Mouse (Mus musculus) left cerebral cortex, adult 18-20 months (tissue): ENCODE measurements around the gene Wnk2. TPM values are rescaled to one million over a fixed set of nuclear protein-coding genes. Genes with fewer than 3 reads are reported as not detected.

Experiments used
- DNase-seq, 2 experiments: peaks; one replicate each; pipeline ENCODE4 v3.0.0; 2021 to 2022; ENCODE audit warnings: low spot score in 2 of 2, mixed read lengths in 1 of 2
- total RNA-seq, 2 experiments: library from RNA; stranded (reverse); gene quantifications; 2 replicates each; pipeline ENCODE4 v1.2.3; 2021

The Wnk2 gene
- total RNA-seq, 2 experiments from 2014 or later = 117 to 130 TPM

DNA sequence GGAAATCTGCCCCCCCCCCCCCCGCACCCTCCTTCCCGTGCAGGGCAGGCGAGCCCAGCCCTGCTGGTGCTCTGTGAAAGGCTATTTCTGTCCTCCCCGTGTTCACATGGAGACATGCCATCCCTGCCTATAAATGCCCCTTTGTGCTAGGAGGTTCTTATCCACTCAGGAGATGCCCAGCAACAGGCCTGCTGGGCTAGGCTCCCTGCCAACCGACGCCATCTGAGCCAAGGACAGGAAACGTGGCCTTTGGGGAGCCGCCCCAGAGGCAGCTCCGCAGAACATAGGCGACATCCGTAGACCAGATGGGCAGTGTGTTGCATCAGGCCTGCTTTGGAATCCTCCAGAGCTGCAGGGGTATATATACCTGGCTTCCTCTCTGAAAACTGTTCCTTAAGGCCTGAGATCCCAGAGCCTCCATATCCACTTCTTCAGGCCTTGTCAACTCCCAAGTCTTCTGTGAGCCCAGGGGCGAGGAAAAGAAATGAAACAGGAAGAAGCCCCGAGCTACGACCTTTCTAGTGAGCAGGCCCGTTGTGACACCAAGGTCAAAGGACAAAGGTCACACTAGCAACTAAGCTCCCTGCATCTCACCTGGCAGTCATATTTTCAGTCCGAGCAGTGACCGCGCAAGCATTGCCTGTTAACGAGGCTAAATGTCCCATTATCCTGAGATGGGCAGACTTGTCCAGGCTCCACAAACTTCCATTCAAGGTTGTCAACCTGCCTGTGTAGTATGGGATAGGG, 31.2 kb upstream of the Wnk2 start:
- DNase-seq = peak; percentile 58 to 63

DNA sequence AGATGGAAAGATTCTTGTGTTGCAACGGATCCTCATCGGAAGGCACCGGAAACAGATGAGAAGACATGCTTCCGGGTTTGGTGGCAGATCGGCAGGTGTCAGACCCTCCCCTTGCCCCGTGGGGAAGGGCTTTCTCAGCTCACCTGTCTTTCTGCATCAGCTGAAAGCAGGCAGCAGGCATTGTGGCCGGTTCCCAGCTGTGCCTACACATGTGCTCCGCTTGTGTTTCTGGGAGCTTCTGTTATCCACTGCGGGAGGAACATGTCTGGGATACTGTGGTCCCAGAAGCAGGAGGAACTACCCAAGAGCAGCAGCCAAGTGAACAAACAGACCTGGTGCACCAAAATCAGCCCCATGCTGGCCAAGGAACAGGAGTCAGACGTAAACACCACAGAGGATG, 27.7 kb upstream of the Wnk2 start:
- no peak for DNase-seq

DNA sequence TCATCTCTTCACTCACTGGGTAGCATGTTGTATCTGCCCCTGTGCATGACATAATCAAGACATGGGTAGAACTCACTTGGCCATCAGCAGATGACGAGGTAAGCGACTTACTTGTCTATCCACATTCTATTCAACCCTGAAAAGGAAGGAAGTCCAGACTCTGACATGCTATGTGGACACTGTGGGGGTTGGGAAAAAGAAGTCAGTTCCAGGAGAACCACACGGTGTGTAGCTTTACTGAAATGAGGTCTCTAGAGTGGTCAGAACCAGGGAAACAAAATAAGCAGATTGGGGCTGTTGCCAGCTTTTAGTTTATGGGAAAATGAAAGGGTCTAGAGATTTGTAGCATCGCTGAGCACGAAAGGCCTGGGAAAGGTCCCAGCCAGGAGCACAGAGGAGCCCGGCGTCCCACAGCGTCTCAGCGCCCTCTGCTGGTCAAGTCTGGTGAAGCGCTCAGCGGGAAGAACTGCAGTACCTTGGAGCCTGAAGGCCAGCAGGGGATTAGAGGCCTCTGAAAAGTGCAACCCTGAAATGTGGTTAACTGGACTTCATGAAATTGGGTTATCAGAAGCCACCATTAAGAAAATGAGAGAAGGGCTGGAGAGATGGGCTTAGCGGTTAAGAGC, 25.3 kb upstream of the Wnk2 start:
- peak; percentile 90 to 97 for DNase-seq

DNA sequence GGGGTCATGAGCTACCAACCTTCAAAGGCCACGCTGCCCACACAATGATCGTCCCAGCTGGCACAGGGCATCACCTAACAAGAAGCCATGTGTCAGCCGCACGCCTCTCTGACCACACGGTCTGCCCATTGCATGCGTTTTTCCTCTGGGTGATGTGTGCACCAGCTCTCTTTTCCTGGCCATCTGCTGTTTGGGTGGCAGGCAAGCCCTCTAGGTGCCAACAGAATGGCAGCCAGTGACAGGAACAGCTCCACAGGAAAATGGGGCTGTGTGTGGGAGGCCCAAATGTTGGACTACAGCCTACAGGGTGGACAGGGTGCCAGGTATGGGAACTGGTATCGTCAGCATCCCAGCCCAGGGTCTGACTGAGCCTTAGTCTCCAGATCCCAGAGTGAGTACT, 24.5 kb upstream of the Wnk2 start:
- peak; percentile 77 to 86 for DNase-seq

DNA sequence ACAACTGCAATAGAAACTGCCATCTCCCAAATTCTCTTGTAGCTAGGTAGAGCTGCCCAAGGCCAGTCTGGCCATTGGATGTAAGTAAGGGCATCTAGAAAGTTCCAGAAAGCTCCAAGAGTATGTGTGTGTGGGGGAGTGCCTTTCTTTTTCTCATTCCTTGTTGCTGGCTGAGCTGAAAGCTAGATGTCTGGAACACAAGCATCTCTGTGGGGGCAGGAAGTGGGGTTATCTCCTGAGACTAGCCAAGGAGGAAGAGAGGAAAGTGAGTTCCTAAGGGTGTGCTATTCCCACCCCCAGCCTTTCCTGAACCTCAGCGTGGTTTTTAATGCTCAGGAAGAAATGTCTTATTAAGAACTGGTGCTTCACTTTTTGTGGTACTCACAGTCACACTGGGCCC, 23.9 kb upstream of the Wnk2 start:
- no peak for DNase-seq

DNA sequence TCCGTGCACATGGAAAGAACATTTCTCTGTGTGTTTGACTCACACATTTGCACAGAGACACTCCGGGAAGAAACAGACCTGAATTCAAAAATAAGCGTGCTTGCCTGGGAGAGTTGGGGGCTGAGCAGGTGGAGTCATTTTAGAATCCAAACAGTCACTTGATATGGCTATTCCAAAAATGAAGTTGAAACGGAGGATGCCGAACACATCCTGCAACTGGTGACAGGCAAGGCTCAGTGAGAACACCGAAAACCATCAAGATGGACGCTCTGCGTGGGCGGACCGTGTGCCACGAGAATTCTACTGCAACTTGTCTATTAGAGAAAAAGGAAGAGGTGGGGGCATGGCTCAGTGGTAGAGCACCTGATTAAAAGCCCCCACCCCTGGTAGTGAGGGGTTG, 22.8 kb upstream of the Wnk2 start:
- DNase-seq = peak; percentile 46 to 47

DNA sequence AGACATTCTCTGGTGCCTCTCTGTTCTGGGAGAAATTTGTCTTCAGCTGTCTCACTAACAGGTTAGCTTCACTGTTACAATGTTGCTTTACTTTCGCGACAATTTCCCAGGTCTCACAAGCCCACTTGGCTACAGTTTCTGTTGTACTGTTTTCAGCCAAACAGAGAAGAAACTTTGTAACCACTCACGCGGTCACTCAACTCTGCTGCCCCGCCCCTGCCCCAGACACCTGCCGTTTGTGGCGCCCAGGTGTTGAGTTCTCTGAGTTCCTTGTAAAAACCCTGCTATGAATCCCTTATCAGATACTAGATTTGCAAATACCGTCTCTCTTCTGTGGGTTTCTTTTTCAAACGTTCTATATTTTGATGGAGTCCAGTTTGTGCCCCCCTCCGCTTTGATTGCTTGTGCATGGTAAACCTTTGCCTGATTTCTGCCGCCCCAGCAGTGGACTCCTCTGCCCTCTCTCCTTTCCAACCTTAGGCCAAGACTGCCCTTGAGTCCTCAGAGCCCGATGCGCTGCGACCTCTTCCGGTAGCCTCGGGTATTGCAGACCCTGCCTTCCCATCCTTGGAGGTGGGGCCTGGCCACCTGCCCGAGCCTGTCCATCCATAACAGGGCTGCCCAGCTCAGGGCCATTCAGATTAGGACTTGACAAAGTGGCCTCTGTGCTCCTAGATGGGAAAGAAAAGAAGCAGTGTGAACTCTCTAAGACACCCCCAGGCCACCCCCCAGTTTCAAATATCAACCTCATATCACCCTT, 21.8 kb upstream of the Wnk2 start:
- DNase-seq = peak; percentile 84 to 90

DNA sequence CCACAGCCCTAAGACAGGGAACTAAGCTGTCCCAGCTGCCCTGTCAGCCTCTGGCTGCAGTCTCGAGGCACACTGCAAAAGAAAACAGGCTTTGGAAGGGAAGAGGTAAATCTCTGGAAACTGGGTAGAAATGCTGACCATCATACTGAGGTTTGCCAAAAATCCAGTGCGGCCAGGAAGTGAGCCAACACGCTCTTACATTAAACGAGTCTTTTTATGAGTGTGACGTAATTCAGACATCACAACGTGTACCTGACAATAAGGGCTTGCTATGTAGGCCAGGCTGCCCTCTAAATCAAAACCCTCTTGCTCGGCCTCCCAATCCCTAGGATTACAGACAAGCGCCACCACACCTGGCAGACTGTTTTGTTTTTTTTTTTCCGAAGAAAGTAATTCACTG, 19.3 kb upstream of the Wnk2 start:
- DNase-seq = no peak

DNA sequence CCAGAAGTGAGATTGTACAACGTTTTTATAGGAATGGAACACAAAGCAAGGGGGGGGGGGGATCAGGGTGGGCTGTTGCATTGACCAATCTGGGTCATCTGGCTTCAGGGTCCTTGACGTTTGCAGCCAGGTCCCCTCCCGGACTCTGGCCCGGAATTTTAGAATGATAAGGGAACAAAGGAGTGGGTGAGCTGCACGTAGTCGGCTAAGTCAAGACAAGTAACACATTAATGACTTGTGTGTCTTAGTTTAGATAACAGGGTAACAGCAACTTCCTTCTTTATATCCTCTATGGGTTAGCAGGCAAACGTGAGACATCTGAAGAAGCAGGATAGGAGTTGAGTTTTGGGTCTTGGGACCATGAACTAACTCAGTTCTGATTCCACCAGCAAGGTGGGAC, 15.8 kb upstream of the Wnk2 start:
- no peak for DNase-seq

DNA sequence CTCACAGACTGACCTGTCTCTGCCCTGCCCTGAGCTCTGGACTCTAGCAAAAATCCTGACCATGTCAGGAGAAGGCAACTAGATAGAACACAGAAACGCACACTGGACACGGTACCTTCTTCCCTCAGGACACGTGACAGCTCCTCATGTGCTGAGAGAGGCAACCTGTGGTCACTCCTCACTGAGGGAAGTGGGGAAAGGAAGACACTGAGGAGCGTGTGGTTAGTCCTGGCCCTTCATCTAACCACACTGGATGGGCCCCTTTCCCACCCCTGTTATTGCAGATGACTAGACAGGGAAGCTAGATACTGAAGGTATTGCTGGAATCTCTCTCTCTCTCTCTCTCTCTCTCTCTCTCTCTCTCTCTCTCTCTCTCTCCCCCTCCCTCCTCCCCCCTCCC, 14.9 kb upstream of the Wnk2 start:
- no peak for DNase-seq

DNA sequence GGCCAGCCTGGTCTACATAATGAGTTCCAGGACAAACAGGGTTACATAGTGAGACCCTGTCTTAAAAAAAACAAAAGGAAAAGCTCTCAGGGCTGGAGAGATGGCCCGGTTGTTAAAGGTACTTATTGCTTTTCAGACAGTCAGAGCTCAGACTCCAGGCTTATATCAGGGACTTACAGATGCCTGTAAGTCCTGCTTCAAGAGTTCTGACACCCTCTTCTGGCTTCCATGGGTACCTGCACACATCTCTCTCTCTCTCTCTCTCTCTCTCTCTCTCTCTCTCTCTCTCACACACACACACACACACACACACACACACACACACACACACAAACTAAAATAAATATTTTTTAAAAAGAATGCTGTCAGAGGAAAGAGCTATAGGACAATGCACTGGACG, 13.4 kb upstream of the Wnk2 start:
- DNase-seq = no peak

DNA sequence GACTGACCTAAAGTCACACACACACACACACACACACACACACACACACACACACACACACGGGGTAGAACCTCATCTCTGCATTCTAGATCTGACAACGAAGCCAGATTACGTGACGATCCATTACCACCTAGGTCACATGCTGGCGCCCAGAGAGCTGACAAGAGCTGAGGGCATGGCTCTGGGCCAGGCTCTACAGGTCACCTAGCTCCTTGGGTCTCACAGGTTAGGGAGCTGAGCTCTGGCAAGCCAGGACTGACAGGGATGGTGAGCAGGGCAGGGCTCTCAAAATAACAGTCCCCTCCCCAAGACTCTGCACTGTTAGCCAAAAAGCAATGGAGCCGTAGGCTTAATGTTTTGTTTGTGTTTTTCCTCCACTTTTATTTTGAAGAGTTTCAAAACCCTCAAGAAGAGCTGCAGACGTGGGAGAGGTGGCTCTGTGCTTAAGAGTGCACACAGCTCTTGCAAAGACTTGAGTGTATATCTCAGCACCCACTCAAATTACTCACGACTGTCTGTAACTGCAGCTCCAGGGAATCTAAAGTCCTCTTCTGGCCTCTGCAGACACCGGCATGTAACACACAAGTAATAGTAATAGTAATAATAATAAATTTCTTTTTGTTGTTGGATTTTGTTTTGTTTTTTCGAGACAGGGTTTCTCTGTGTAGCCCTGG, 10.4 kb upstream of the Wnk2 start:
- no peak for DNase-seq

DNA sequence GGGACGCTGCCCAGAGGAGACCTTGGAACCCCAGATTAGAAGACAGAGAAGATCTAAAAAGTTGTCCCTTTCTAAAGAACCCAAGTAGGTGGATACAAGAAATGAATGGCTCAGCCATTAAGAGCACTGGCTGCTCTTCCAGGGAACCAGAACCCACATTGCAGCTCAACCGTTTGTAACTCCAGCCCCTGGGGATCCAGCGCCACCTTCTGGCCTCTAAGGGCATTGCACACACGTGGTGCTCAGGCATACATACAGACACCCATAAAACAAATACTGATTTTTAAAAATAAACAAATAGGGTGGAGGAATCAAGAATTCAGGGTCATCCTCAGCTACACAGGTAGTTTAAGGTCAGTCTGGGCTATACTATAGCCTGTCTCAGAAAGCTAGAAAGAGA, 8.8 kb upstream of the Wnk2 start:
- DNase-seq = no peak

DNA sequence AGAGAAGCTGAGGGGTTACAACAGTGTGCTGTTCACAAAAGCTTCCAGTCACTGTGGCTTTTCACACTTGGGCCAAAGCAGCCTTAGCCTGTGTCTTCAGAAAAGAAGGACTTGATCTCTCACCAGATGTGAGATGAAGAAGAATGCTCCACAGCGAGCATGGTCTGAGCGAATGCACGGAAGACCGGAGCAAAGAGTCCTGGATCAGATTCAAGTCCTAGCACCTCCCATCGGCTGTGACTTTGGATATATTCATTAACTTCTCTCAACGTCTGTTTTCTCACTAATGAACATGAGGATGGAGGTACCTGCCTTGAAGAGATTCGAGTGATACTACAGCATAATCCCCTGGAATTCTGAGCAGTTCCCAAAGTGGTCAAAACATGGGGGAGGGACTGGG, 6.8 kb upstream of the Wnk2 start:
- DNase-seq = no peak

DNA sequence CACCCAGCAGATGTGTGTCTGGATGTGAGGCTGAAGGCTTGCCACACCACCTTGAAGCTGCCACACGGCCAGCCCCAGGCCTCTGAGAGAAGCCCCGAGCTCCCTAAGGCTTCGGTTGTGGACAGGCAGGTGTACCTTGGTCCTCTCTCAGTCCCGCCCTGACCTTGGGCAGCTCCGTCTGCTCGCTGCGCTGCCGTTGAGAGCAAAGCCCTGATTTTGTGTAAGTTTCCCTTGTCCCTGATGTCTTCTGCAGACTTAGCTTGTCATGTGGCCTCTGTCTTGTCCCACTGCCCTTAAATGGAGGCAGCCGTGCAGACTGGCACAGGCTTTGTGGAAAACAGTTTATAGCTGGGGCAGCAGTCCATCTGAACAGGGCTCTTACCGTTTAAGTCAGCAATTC, 6.2 kb upstream of the Wnk2 start:
- DNase-seq = no peak

DNA sequence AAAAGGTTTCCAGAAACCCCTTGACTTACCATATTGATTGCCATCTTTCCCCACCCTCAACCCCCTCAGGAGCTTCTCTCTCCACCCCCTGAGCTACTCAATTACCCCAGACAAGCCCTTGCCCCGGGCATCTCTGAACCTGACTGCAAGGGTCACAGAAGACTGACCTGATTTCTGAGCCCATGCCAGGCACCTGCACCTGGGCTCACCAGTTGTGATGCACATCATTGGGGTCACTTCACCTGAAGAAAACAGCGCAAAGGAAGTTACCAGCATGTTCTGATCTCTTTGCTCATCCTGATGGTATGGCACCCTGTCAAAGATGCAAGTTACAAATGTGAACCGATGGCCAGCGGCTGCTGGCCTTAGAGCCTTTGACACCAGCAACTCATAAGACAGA, 873 bp upstream of the Wnk2 start:
- DNase-seq = no peak

DNA sequence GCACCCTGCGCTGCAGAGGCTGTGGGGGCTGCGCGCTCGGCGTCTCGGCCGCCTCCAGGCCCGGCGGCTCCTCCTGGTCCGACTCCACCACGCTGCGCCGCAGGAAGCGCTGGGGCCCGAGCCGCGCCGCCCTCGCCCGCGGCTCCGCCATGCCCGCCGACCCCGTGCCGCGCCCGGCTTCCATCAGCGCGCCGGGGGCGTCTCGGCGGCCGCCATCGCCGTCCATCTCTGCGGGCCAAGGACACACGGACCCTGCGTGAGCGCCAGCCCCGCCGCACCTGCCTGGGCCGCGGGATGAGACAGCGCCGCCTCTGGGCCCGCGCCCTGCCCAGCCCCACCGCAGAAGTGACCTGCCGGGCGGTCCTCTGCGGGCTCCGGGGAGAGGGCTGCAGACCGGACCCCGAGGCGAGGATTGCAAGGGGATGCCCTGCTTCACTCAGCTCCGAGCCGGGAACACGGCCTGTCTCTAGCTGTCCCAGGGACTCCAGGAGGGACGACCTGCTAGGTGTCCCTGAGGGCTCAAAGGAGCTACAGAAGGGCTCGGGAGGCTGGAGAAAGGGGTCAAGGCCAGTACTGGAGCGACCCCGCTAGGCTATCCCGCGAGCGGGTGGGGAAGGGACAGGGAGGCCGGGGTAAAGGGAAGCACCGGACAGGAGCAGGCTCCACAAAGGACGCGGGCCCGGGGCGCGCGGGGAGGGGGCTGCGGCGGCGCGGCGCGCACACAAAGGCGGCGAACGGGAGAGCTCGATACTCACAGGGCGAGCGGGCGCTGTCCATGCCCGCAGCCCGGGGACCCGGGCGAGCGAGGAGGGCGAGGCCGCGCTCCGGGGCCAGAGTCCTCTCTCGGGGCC, 582 bp downstream of the Wnk2 start:
- peak; percentile 63 to 81 for DNase-seq

DNA sequence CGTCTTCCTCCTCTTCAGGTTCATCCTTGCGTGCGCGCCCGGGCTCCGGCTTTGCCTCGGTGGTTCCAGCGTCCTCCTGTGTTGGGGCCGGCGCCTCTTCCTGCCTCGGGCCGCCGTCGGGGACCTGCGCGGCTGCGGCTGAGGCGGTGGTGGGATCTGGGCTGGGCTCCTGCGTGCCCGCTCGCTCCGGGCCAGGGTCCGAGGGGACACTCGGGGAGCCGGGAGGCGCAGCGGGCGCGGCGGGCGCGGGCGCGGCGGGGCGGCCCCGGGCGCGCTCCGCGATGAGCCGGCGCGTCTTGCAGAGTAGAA, 1.2 kb downstream of the Wnk2 start:
- no peak for DNase-seq

DNA sequence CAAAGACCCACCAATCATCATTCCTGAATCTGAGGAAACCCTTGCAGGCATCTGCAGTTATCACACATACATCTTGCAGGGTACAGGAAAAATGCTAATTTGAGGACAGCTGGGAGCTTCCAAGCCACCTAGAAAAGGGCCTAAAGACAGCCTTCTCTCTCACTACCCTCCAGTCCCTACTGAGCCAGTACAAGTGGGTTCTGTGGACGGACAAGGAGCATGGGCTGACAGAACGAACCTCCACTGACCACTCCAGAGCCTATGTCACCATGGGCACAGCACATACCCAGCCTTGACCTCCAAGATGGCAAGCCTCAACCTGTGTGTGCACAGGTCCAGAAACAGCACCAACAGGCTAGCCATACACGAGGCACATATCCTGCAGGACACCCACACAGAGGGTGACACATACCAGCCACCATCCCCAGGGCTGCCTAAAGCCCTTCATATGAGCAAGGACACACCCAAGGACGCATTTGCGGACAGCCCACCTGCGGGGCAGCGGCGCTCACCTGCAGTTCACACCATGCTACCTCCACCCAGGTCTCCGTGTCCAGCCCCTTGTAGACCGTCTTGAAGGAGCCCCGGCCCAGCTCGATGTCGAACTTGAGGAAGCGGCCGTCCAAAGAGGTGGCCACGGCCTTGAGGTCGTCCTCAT, 1.6 kb downstream of the Wnk2 start:
- no peak for DNase-seq

DNA sequence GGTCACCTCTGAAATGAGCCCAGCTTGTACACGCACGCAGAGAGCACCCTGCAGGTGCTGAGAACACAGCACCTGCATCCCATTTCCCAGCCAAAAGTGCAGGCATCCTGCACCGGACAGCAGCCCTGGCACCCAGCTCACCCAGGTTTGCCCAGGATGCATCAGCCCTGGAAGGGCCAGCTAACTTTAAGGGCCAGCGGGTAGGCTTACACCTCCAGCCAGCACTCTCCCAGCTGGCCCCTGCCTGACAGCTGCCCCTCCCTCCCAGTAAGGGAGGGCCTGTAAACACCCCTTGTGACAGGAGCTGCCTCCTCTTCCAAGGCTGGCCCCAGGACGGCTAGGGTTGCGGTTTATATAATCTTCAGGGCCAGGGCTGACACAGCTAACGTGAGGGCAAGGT, 2.4 kb downstream of the Wnk2 start:
- peak in 1 of 2 experiments; percentile 39 for DNase-seq

DNA sequence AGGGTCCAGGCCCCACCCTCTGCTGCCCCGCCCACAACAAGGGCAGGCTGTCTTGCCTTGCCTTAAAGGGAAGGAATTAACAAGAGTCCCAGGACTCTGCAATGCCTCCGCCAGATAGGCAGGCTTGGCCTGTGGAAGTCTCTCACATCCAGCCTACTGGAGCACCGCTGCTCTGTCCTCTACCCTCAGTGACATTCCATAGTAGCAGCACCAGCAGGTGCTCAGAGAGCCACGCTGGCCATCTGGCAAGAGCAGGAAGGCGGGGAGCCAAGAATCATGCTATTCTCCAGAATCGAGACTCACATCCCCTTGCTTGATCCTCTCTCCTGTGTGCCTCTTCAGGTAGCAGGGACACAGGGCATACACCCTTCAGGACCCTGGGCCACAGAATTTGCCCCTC, 3.4 kb downstream of the Wnk2 start:
- no peak for DNase-seq
